Mouse (Mus musculus) ES-Bruce4 (cell line): ENCODE data around the gene Tmem44. TPM values are rescaled to one million over a fixed set of nuclear protein-coding genes. Genes with fewer than 3 reads are reported as not detected.

Experiments
- H3K27ac ChIP-seq: 2 replicates; pipeline ENCODE4 v1.5.1; 2012; ENCODE audit warnings: low read length, inconsistent platforms; ENCODE audit not compliant: insufficient read depth
- H3K27me3 ChIP-seq: 2 replicates; pipeline ENCODE4 v1.6.1; 2012; ENCODE audit warnings: mild to moderate bottlenecking, low read length, inconsistent platforms; ENCODE audit not compliant: control insufficient read depth, poor library complexity, insufficient read depth, severe bottlenecking
- H3K36me3 ChIP-seq: 2 replicates; pipeline ENCODE4 v1.6.1; 2012; ENCODE audit warnings: inconsistent platforms, mild to moderate bottlenecking, low read length, moderate library complexity; ENCODE audit not compliant: control insufficient read depth, poor library complexity, insufficient read depth, severe bottlenecking
- H3K4me1 ChIP-seq: one replicate; pipeline ENCODE4 v1.8.1; 2011; ENCODE audit warnings: low read length; ENCODE audit not compliant: control insufficient read depth, insufficient read depth
- H3K4me3 ChIP-seq: 2 replicates; pipeline ENCODE4 v1.5.1; 2011; ENCODE audit warnings: low read depth, mild to moderate bottlenecking, low read length
- H3K9ac ChIP-seq: 2 replicates; pipeline ENCODE4 v1.6.1; 2012; ENCODE audit warnings: low read depth, mild to moderate bottlenecking, inconsistent platforms; ENCODE audit not compliant: poor library complexity, severe bottlenecking
- H3K9me3 ChIP-seq: replicated peaks from 2 replicates; pipeline ENCODE4 v1.6.1; 2012; ENCODE audit warnings: mild to moderate bottlenecking, low read length, inconsistent platforms; ENCODE audit not compliant: control insufficient read depth, poor library complexity, insufficient read depth, severe bottlenecking
- CTCF ChIP-seq: IDR thresholded peaks from one replicate; pipeline ENCODE4 v1.8.1; 2011; ENCODE audit warnings: low read depth, low read length
- EP300 ChIP-seq: IDR thresholded peaks from 2 replicates; pipeline ENCODE4 v1.6.1; 2011; ENCODE audit warnings: low read depth, low read length; ENCODE audit not compliant: insufficient read depth
- POLR2A ChIP-seq: IDR thresholded peaks from one replicate; pipeline ENCODE4 v1.8.1; 2011; ENCODE audit warnings: low read length; ENCODE audit not compliant: insufficient read depth
- polyA plus RNA-seq: library from polyadenylated mRNA; stranded (reverse); fragments of >200 nt; gene quantifications from 2 replicates; pipeline ENCODE4 v1.2.4, GENCODE M21; 2011; ENCODE audit warnings: low read depth; ENCODE audit not compliant: missing spikeins, insufficient read depth, insufficient read length

The Tmem44 gene
- polyA plus RNA-seq, 1 experiment = 4.2 TPM

DNA sequence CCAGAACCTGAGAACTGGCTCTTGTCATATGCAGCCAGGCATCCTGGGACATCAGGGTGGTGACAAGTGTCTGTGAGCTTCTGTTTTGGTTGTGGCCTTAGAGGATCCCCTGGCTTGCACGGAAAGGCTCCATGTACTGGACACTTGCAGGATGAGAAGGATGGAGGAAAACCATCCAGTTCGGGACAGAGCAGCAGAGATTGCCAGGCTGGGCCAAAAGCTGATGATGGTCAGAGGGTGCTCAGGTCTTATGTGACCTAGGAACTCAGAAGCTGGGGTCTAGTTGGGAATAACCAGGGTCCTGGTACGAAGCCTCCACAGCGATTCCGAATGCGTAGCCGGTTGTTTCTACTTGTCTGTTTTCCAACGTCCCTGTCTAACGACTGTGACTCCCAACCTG lies 41.9 kb downstream of the Tmem44 start:
- no peak overlapping the region for H3K9ac ChIP-seq
- H3K27me3 ChIP-seq = no peaks in the 10 kb centered on the region
- H3K4me1 ChIP-seq = no peaks in the 10 kb centered on the region
- TF ChIP-seq CTCF = no peak
- TF ChIP-seq POLR2A = no peak
- no peak for TF ChIP-seq EP300
- H3K4me3 ChIP-seq = no peak overlapping the region
- H3K27ac ChIP-seq = no peak overlapping the region
- H3K36me3 ChIP-seq = no peaks in the 10 kb centered on the region
- H3K9me3 ChIP-seq = no peaks in the 10 kb centered on the region

DNA sequence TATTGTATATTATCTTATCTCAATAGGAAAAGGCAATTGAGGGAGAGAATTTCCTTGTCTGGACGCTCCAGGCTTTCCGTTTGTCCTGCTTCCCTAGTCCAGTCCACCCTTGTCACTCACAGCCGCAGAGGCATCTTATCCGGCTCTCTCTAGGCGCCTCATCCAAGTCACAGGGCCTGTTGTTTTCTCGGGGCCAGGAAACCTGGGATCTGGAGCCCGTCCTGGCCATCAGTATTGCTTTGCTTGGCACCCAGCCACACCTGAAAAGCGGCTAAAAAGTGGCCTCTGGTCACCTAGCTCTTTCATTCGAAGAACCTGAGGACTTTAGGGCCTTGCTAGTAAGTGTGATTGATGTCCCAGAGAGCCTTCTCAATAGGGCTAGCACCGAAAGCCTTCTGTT lies 43.5 kb downstream of the Tmem44 start:
- TF ChIP-seq EP300 (no peak), POLR2A (no peak), CTCF (no peak)

DNA sequence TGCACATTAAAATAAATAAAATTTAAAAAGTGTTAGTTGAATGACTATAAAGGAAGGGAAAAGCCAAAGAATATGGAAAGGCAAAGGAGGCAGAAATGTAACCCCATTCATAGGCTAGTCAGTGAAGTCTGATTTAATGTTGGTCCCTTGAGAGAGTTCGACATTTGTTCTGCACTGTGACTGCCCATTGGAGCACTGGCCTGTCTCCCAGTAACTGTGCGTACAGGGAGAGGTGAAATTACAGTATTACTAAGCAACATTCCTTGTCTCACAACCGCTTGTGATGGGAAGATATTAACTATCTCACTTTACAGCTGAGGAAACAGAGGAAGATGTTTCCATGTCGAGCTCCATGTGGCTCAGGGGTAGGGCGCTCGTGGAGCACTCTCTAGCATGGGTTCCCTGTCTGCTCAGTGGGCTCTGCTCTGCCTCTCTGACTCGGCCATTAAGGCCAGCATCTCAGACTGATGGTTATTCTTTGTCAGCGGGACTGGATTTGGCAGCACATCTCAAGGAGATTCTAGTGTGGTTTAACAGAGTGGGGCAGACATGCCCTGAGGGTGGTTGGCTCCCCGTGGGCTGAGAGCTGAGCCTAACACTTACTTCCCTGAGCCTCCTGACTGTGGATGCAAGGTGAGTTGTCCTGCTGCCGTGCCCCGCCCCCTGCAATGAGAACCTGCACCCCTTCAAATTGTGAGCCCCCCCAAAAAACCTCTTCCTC lies 45.2 kb downstream of the Tmem44 start:
- Histone ChIP-seq H3K4me1 (no peaks in the 10 kb centered on the region), H3K36me3 (no peaks in the 10 kb centered on the region), H3K27ac (no peak overlapping the region), H3K27me3 (no peaks in the 10 kb centered on the region), H3K4me3 (no peak overlapping the region), H3K9me3 (no peaks in the 10 kb centered on the region), H3K9ac (no peak overlapping the region)
- TF ChIP-seq EP300 (no peak), POLR2A (no peak), CTCF (no peak)

More for the DNA sequence above, 43.5 kb downstream of the Tmem44 start:
- no peak overlapping the region for H3K27ac ChIP-seq
- H3K9me3 ChIP-seq = no peaks in the 10 kb centered on the region
- no peaks in the 10 kb centered on the region for H3K27me3 ChIP-seq
- H3K4me3 ChIP-seq = no peak overlapping the region
- no peaks in the 10 kb centered on the region for H3K4me1 ChIP-seq
- no peak overlapping the region for H3K9ac ChIP-seq
- no peaks in the 10 kb centered on the region for H3K36me3 ChIP-seq

DNA sequence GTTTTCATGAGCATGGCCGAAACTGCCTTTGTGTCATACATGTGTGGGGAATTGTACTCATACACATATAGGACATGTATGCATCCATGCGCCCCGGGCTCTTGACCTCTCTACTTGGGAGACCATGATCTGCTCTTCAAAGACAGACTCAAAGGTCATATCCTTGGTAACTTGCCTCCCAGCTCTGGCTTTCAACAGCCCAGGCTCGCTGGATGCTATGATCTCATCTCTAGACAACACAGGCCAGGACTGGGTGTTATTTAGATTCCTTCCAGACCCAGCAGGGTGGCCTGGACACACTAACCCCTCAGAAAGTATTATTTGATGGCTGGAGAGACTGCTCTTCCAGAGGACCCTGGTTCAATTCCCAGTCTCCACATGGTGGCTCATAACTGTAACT lies 45.8 kb downstream of the Tmem44 start:
- Histone ChIP-seq H3K9me3 (no peaks in the 10 kb centered on the region), H3K27me3 (no peaks in the 10 kb centered on the region), H3K27ac (no peak overlapping the region), H3K4me1 (no peaks in the 10 kb centered on the region), H3K4me3 (no peak overlapping the region), H3K36me3 (no peaks in the 10 kb centered on the region), H3K9ac (no peak overlapping the region)
- TF ChIP-seq CTCF (no peak), POLR2A (no peak), EP300 (no peak)

DNA sequence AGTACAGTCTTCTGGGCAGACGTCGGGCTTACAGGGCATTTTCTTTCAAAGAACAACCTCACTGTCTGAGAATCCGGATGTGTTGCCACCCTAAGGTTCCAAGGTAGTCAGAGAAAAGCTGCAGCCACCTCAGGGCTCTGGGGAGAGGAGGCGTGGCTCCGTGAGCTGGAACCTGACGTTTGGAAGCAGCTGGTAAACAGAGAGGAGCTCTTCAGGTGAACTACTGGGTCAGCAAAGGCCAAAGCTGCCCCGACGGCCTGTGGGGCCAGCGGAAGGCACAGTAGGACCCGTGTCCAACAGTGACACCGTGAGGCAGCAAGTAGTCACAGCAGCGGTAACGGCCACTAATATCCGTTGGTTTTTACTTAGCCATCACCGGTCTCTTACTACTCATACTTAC lies 46.7 kb downstream of the Tmem44 start:
- no peaks in the 10 kb centered on the region for H3K4me1 ChIP-seq
- H3K4me3 ChIP-seq = no peak overlapping the region
- no peaks in the 10 kb centered on the region for H3K9me3 ChIP-seq
- TF ChIP-seq CTCF (peak; percentile 87), POLR2A (no peak), EP300 (0 out of 2 replicates have a peak, but pooled peaks have one; percentile 6)
- H3K27ac ChIP-seq = no peak overlapping the region
- no peaks in the 10 kb centered on the region for H3K27me3 ChIP-seq
- H3K9ac ChIP-seq = no peak overlapping the region
- H3K36me3 ChIP-seq = no peaks in the 10 kb centered on the region

DNA sequence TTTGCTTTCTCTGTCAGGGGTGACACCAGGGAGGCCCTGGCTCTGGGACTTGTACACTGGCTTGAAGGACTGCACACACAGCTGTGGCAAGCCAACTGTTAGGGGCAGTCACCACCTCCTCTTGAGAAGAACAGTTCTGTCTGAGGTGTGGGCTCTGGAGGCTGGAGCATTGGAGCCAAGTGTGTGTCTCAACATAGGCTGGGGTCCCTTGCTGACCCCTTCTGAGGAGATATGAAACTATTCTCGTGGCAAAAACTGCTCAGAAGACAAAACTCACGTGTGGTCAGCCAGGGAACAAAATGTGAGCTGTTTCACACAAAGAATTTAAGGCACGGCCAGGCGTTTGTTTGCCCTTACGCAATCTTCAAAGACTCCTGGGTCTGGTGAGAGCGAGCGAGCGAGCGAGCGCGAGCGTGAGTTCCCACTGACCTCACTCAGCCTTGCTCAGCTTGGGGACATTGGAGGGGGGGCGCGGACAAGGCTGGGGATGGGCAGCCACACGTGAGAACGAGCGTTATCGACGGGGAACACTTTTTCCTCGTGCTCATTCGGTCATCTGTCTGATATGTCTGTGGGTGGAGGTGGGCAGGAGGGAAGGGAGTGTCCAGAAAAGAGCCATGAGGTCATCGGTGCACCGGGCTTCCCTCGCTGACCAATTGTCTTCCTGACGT lies 48.3 kb downstream of the Tmem44 start:
- TF ChIP-seq EP300 (no peak), CTCF (no peak)
- H3K36me3 ChIP-seq = no peaks in the 10 kb centered on the region
- H3K9me3 ChIP-seq = no peaks in the 10 kb centered on the region
- H3K27me3 ChIP-seq = no peaks in the 10 kb centered on the region
- no peak overlapping the region for H3K4me3 ChIP-seq
- H3K4me1 ChIP-seq = no peaks in the 10 kb centered on the region
- H3K9ac ChIP-seq = no peak overlapping the region
- no peak overlapping the region for H3K27ac ChIP-seq
